Mouse (Mus musculus): Measurements from ENCODE around the gene Gsta4.

- TF ChIP-seq CTCF (IDR thresholded peaks at IDR 0.05; ENCODE audit: low read depth, low read length) (no peak), EP300 (IDR thresholded peaks at IDR 0.05; ENCODE audit: insufficient read depth, low read depth, low read length) (no peak)
These were observed 6.3 kb downstream of the Gsta4 start for GRCm38 (mm10) chr9:78188910-78189309.
